Mouse (Mus musculus) B cell, adult 62 days (primary cell): ENCODE measurements around the gene Vmn1r124. TPM values are rescaled to one million over a fixed set of nuclear protein-coding genes. Genes with fewer than 3 reads are reported as not detected.

Experiments used
- total RNA-seq: library from RNA; stranded (reverse); gene quantifications from 4 replicates; pipeline ENCODE4 v1.2.4, GENCODE M21; 2023

Gene Vmn1r124
- total RNA-seq = not detected in 4 replicates

GRCm38 (mm10) chr7:21260517-21260916 is at the start of gene Vmn1r124:
TSS of gene Vmn1r124 (minus strand) at chr7:21260617.

GRCm38 (mm10) chr7:21301367-21301766 is 41.0 kb upstream of the Vmn1r124 start, which contains the start of gene Vmn1r126:
TSS of gene Vmn1r126 (minus strand) at chr7:21301467.

GRCm38 (mm10) chr7:21271879-21272278 is 11.5 kb upstream of the Vmn1r124 start, which contains the start of gene Vmn1r125:
TSS of gene Vmn1r125 (plus strand) at chr7:21272179.

Other genes starting within 250 kb of the Vmn1r124 start
- gene Vmn1r119, start 248.2 kb downstream of the Vmn1r124 start, total RNA-seq = not detected in 4 replicates
- not detected in 4 replicates for gene Vmn1r120, start 206.8 kb downstream of the Vmn1r124 start, total RNA-seq
- not detected in 4 replicates for gene Vmn1r121, start 162.1 kb downstream of the Vmn1r124 start, total RNA-seq
- not detected in 4 replicates for gene Vmn1r122, start 126.5 kb downstream of the Vmn1r124 start, total RNA-seq
- not detected in 4 replicates for gene Vmn1r123, start 98.4 kb downstream of the Vmn1r124 start, total RNA-seq
- not detected in 4 replicates for gene Gm5157, start 70.2 kb downstream of the Vmn1r124 start, total RNA-seq
- not detected in 4 replicates for gene Vmn1r125, start 11.6 kb upstream of the Vmn1r124 start, total RNA-seq
- not detected in 4 replicates for gene Vmn1r126, start 40.9 kb upstream of the Vmn1r124 start, total RNA-seq
- gene Vmn1r127, start 59.2 kb upstream of the Vmn1r124 start, total RNA-seq = not detected in 4 replicates
- gene Vmn1r128, start 88.8 kb upstream of the Vmn1r124 start, total RNA-seq = not detected in 4 replicates
- gene Vmn1r129, start 100.7 kb upstream of the Vmn1r124 start, total RNA-seq = not detected in 4 replicates
- not detected in 4 replicates for gene Gm6882, start 172.1 kb upstream of the Vmn1r124 start, total RNA-seq